28 mouse cellular contexts compared by ENCODE assay signal in genomic region chr7:101026836-101027235, GRCm38 (mm10). TPM values are rescaled to one million over a fixed set of nuclear protein-coding genes. Genes with fewer than 3 reads are reported as not detected.
DNase-seq lines count a peak whose midpoint lies in the region; ATAC-seq and TF ChIP-seq lines count a peak whose summit lies in the region.
"Had no signal": no experiment of that assay in that cellular context is flagged by ENCODE, and none has a peak within 500 bp of the region (broad histone marks: within the 10 kb centered on the region; RNA-seq: fewer than 3 reads in every experiment).

No protein-coding gene starts in this region.

- peaks cover 19% of the 10 kb centered on the region for H3K4me1 ChIP-seq in lung, adult 2 months (ENCODE audit: control insufficient read depth, insufficient read depth, low read length)
- peaks cover 9% of the 10 kb centered on the region for H3K4me1 ChIP-seq in embryonic facial prominence, embryonic 10.5 days
- H3K4me1 ChIP-seq: forebrain, embryonic 13.5 days; heart, embryonic 12.5 days; hindbrain, embryonic 13.5 days had no signal

- H3K9me3 ChIP-seq in embryonic facial prominence, embryonic 10.5 days, result no peaks in the 10 kb centered on the region
- H3K9me3 ChIP-seq: forebrain, embryonic 10.5 days; forebrain, embryonic 13.5 days; heart, embryonic 15.5 days; hindbrain, embryonic 10.5 days; hindbrain, embryonic 13.5 days had no signal

- no peak for TF ChIP-seq POLR2A in lung, adult 2 months (IDR thresholded peaks at IDR 0.05; ENCODE audit: borderline replicate concordance, extremely low read depth, low read depth, low read length)

- H3K4me3 ChIP-seq in lung, adult 2 months (replicated peaks; ENCODE audit: extremely low read depth, low read depth, low read length), result no peak overlapping the region
- no peak overlapping the region for H3K4me3 ChIP-seq in embryonic facial prominence, embryonic 10.5 days
- H3K4me3 ChIP-seq: forebrain, embryonic 10.5 days; forebrain, embryonic 13.5 days; gastrocnemius, adult 2 months; heart, embryonic 12.5 days; heart, embryonic 15.5 days; hindbrain, embryonic 10.5 days; hindbrain, embryonic 13.5 days had no signal

- WGBS in lung, adult 2 months, result 33% methylated on average over 5 of the region's 5 CpGs
- 74% methylated on average over 5 of the region's 5 CpGs for WGBS in embryonic facial prominence, embryonic 10.5 days

- no peaks in the 10 kb centered on the region for H3K36me3 ChIP-seq in embryonic facial prominence, embryonic 10.5 days (replicated peaks)
- H3K36me3 ChIP-seq: forebrain, embryonic 10.5 days; heart, embryonic 12.5 days; heart, embryonic 15.5 days; hindbrain, embryonic 10.5 days; hindbrain, embryonic 13.5 days had no signal

- ATAC-seq in megakaryocyte progenitor cell, adult 5-6 weeks (replicated peaks; ENCODE audit: poor library complexity), result 0 out of 2 replicates have a peak, but pooled peaks have one; percentile 14
- ATAC-seq: activated CD4-positive, CD25-positive, alpha-beta regulatory T cell, adult 4 months; forebrain, embryonic 13.5 days; forebrain, embryonic 16.5 days; hindbrain, embryonic 16.5 days had no signal

- no peak for TF ChIP-seq CTCF in lung, adult 2 months (IDR thresholded peaks at IDR 0.05; ENCODE audit: insufficient read depth, low read length)

- H3K27ac ChIP-seq in embryonic facial prominence, embryonic 10.5 days (replicated peaks), result no peak overlapping the region
- H3K27ac ChIP-seq: forebrain, embryonic 10.5 days; forebrain, embryonic 13.5 days; gastrocnemius, adult 2 months; heart, embryonic 15.5 days; hindbrain, embryonic 10.5 days; hindbrain, embryonic 13.5 days had no signal

- peak; percentile 40 to 74 for DNase-seq in lung, adult 18-20 months
- DNase-seq in lung, postnatal 14 days, result no peak
- DNase-seq in lung, postnatal 36 days, result peak; percentile 65
- DNase-seq in lung, adult 2 months, result no peak
- DNase-seq in embryonic facial prominence, embryonic 10.5 days (ENCODE audit: low spot score), result no peak
- DNase-seq: adrenal gland, adult 8-10 months; adrenal gland, postnatal 25 days; cerebellum, adult 11-12 months; cerebellum, adult 8-10 months; cerebellum, postnatal 10 days; cerebellum, postnatal 36 days; embryo, embryonic 11 days; gastrocnemius, adult 2 months; gastrocnemius, postnatal 14 days; heart, adult 18-20 months; heart, postnatal 36 days had no signal

- no peaks in the 10 kb centered on the region for H3K27me3 ChIP-seq in embryonic facial prominence, embryonic 10.5 days (replicated peaks; ENCODE audit: low read depth, poor library complexity, severe bottlenecking)
- H3K27me3 ChIP-seq: forebrain, embryonic 13.5 days; heart, embryonic 12.5 days; heart, embryonic 15.5 days; hindbrain, embryonic 13.5 days had no signal

RNA-seq across cellular contexts. Expression of gene P2ry2, which starts 14.2 kb away (rescaled TPM):
- polyA plus RNA-seq in lung, adult 2 months (2012; rRNA removed), result 25.0 and 25.2 TPM in 2 replicates
- total RNA-seq in megakaryocyte progenitor cell, adult 5-6 weeks (2015), result 5.5 and 5.7 TPM in 2 replicates
- 6.8 and 6.9 TPM in 2 replicates for total RNA-seq in megakaryocyte progenitor cell, adult 5-6 weeks (2017)
- 0.31 and 0.50 TPM in 2 replicates for polyA plus RNA-seq in embryonic facial prominence, embryonic 10.5 days (2016; fragmentation: Nextera tagmentation; extraction: Ambion mirVana)
- polyA plus RNA-seq: CD4-positive, CD25-positive, alpha-beta regulatory T cell, adult 4 months; forebrain, embryonic 13.5 days; forebrain, embryonic 16.5 days had no signal

RNA-seq across cellular contexts. Expression of gene P2ry6, which starts 52.4 kb away (rescaled TPM):
- 59.1 and 61.6 TPM in 2 replicates for polyA plus RNA-seq in lung, adult 2 months (2012; rRNA removed)
- total RNA-seq in megakaryocyte progenitor cell, adult 5-6 weeks (2015), result 0.42 and 0.49 TPM in 2 replicates
- 0.04 TPM in 1 of 2 replicates, not detected in the other for total RNA-seq in megakaryocyte progenitor cell, adult 5-6 weeks (2017)
- 1.8 and 3.0 TPM in 2 replicates for polyA plus RNA-seq in embryonic facial prominence, embryonic 10.5 days (2016; fragmentation: Nextera tagmentation; extraction: Ambion mirVana)
- total RNA-seq: MEL had no signal
- polyA plus RNA-seq: CD4-positive, CD25-positive, alpha-beta regulatory T cell, adult 4 months had no signal

Comparison
In these comparisons a context has a peak if more than half of its experiments do, and no peak if none do; other contexts are left out.
1. DNase-seq: peak in lung, adult 18-20 months (2 of 2) and lung, postnatal 36 days (single experiment); none in lung, postnatal 14 days (single experiment), lung, adult 2 months (single experiment) and embryonic facial prominence, embryonic 10.5 days (single experiment).
2. RNA of gene P2ry2, which starts 14.2 kb away (polyA plus RNA-seq): 25.0 to 25.2 TPM in lung, adult 2 months; 0.31 to 0.50 TPM in embryonic facial prominence, embryonic 10.5 days; every median in the first group is over 10 times any median in the second.
3. RNA of gene P2ry6, which starts 52.4 kb away (polyA plus RNA-seq): 59.1 to 61.6 TPM in lung, adult 2 months; 1.8 to 3.0 TPM in embryonic facial prominence, embryonic 10.5 days; every median in the first group is over 10 times any median in the second.